ENCODE assay signal across 28 mouse cellular contexts in genomic region chr8:46475404-46475803, GRCm38 (mm10). TPM values are rescaled to one million over a fixed set of nuclear protein-coding genes. Genes with fewer than 3 reads are reported as not detected.
A peak's percentile ranks its signal among the peaks of the same experiment; 100 is the strongest.
DNase-seq lines count a peak whose midpoint lies in the region; ATAC-seq and TF ChIP-seq lines count a peak whose summit lies in the region.
"Had no signal": no experiment of that assay in that cellular context is flagged by ENCODE, and none has a peak within 500 bp of the region (broad histone marks: within the 10 kb centered on the region; RNA-seq: fewer than 3 reads in every experiment).

No protein-coding gene starts in this region.

- H3K27ac ChIP-seq in gastrocnemius, adult 2 months = peak overlapping the region; percentile 88
- peak overlapping the region; percentile 80 for H3K27ac ChIP-seq in liver, embryonic 12.5 days
- no peak overlapping the region for H3K27ac ChIP-seq in liver, embryonic 11.5 days (ENCODE audit: low read depth, low read length)
- H3K27ac ChIP-seq in brown adipose tissue, adult 24 weeks (replicated peaks; ENCODE audit: low read depth, low read length) = peak overlapping the region; percentile 78
- H3K27ac ChIP-seq in liver, postnatal 0 days (ENCODE audit: low read depth) = peak overlapping the region; percentile 90
- H3K27ac ChIP-seq: embryonic facial prominence, embryonic 13.5 days; forebrain, embryonic 12.5 days; heart, adult 2 months; heart, embryonic 15.5 days; kidney, postnatal 0 days; lung, embryonic 15.5 days; midbrain, embryonic 12.5 days; neural tube, embryonic 12.5 days had no signal

- peak overlapping the region; percentile 51 for H3K9ac ChIP-seq in liver, embryonic 12.5 days
- no peak overlapping the region for H3K9ac ChIP-seq in liver, embryonic 11.5 days (ENCODE audit: low read depth, low read length)
- H3K9ac ChIP-seq in liver, postnatal 0 days (replicated peaks) = peak overlapping the region; percentile 66
- H3K9ac ChIP-seq: embryonic facial prominence, embryonic 13.5 days; forebrain, embryonic 12.5 days; forebrain, postnatal 0 days; heart, embryonic 15.5 days; lung, embryonic 15.5 days; midbrain, embryonic 12.5 days; neural tube, embryonic 12.5 days had no signal

- H3K9me3 ChIP-seq in liver, embryonic 12.5 days (replicated peaks) = no peaks in the 10 kb centered on the region
- no peaks in the 10 kb centered on the region for H3K9me3 ChIP-seq in liver, embryonic 11.5 days (ENCODE audit: control insufficient read depth, low read length)
- no peaks in the 10 kb centered on the region for H3K9me3 ChIP-seq in liver, postnatal 0 days (ENCODE audit: low read length)
- H3K9me3 ChIP-seq: embryonic facial prominence, embryonic 13.5 days; forebrain, embryonic 12.5 days; heart, embryonic 15.5 days; lung, embryonic 15.5 days; megakaryocyte, embryonic 14.5 days; midbrain, embryonic 12.5 days; neural tube, embryonic 12.5 days had no signal

- H3K36me3 ChIP-seq in liver, embryonic 12.5 days = peaks cover 4% of the 10 kb centered on the region; the same call in 1 of the 2 replicates
- H3K36me3 ChIP-seq in liver, embryonic 11.5 days (ENCODE audit: control insufficient read depth, insufficient read depth, low read length) = 0 out of 2 replicates have a peak, but pooled peaks cover 3% of the 10 kb centered on the region
- peaks cover 27% of the 10 kb centered on the region for H3K36me3 ChIP-seq in liver, postnatal 0 days (replicated peaks; ENCODE audit: insufficient read depth, low read length)
- H3K36me3 ChIP-seq: embryonic facial prominence, embryonic 13.5 days; forebrain, embryonic 12.5 days; heart, embryonic 15.5 days; lung, embryonic 15.5 days; midbrain, embryonic 12.5 days; neural tube, embryonic 12.5 days had no signal

- 81% methylated on average over 11 of the region's 11 CpGs for WGBS in liver, embryonic 12.5 days (ENCODE audit: insufficient replicate concordance)
- WGBS in liver, embryonic 11.5 days = 84% methylated on average over 11 of the region's 11 CpGs
- WGBS in liver, postnatal 0 days (ENCODE audit: insufficient replicate concordance) = 68% methylated on average over 11 of the region's 11 CpGs

- H3K4me3 ChIP-seq in gastrocnemius, adult 2 months = peak overlapping the region; percentile 9; the same call in 1 of the 2 replicates
- H3K4me3 ChIP-seq in liver, embryonic 12.5 days = no peak overlapping the region
- H3K4me3 ChIP-seq in liver, embryonic 11.5 days (ENCODE audit: low read depth, low read length) = no peak overlapping the region
- H3K4me3 ChIP-seq in brown adipose tissue, adult 24 weeks (ENCODE audit: insufficient read depth, low read depth, low read length) = peak overlapping the region; percentile 56
- H3K4me3 ChIP-seq in liver, postnatal 0 days (ENCODE audit: low read depth, low read length) = peak overlapping the region; percentile 39
- H3K4me3 ChIP-seq: embryonic facial prominence, embryonic 13.5 days; forebrain, embryonic 12.5 days; heart, adult 2 months; heart, embryonic 15.5 days; lung, embryonic 15.5 days; megakaryocyte, embryonic 14.5 days; midbrain, embryonic 12.5 days; myocyte; neural tube, embryonic 12.5 days had no signal

- TF ChIP-seq CTCF in gastrocnemius, adult 2 months (IDR thresholded peaks at IDR 0.05) = no peak
- no peak for TF ChIP-seq CTCF in liver, postnatal 0 days (IDR thresholded peaks at IDR 0.05; ENCODE audit: low read depth)

- peak; percentile 21 for DNase-seq in gastrocnemius, adult 2 months
- DNase-seq in gastrocnemius, postnatal 10 days = no peak
- DNase-seq in liver, embryonic 11.5 days (ENCODE audit: low spot score) = no peak
- DNase-seq in liver, postnatal 0 days = no peak
- no peak for DNase-seq in adrenal gland, postnatal 25 days
- DNase-seq: adrenal gland, postnatal 36 days; cerebellum, adult 8-10 months; cerebellum, postnatal 36 days; forebrain, postnatal 0 days; gastrocnemius, postnatal 36 days; heart, adult 2 months; kidney, adult 18-20 months; kidney, postnatal 4 days; layer of hippocampus, postnatal 36 days; left cerebral cortex, postnatal 4 days; lung, postnatal 36 days had no signal

- peaks cover 85% of the 10 kb centered on the region for H3K4me1 ChIP-seq in liver, embryonic 12.5 days
- peaks cover 36% of the 10 kb centered on the region for H3K4me1 ChIP-seq in liver, embryonic 11.5 days (replicated peaks; ENCODE audit: control insufficient read depth, insufficient read depth, low read length)
- no peaks in the 10 kb centered on the region for H3K4me1 ChIP-seq in brown adipose tissue, adult 24 weeks (ENCODE audit: control insufficient read depth, insufficient read depth, insufficient read length, low read length)
- peaks cover 55% of the 10 kb centered on the region for H3K4me1 ChIP-seq in liver, postnatal 0 days (ENCODE audit: insufficient read depth)

- TF ChIP-seq EP300 in liver, postnatal 0 days (IDR thresholded peaks at IDR 0.05; ENCODE audit: low read depth) = no peak

- intact Hi-C loops in gastrocnemius, adult 2 months (cut with DNase I) = loop anchor here (10.0 kb wide), 1 partner anchor 231 kb away; no protein-coding TSS in a partner anchor

- H3K4me2 ChIP-seq in liver, embryonic 12.5 days = peak overlapping the region; percentile 47
- no peak overlapping the region for H3K4me2 ChIP-seq in liver, embryonic 11.5 days
- peak overlapping the region; percentile 74 for H3K4me2 ChIP-seq in liver, postnatal 0 days (ENCODE audit: low read depth, low read length)
- H3K4me2 ChIP-seq: embryonic facial prominence, embryonic 13.5 days; forebrain, embryonic 12.5 days; heart, embryonic 15.5 days; lung, embryonic 15.5 days; midbrain, embryonic 12.5 days; neural tube, embryonic 12.5 days had no signal

- no peak for ATAC-seq in liver, embryonic 12.5 days
- ATAC-seq in liver, embryonic 11.5 days (replicated peaks; ENCODE audit: low FRiP score) = no peak
- no peak for ATAC-seq in liver, postnatal 0 days
- ATAC-seq: forebrain, postnatal 0 days; hindbrain, embryonic 16.5 days had no signal

- no peaks in the 10 kb centered on the region for H3K27me3 ChIP-seq in liver, embryonic 12.5 days (replicated peaks)
- no peaks in the 10 kb centered on the region for H3K27me3 ChIP-seq in liver, embryonic 11.5 days (replicated peaks; ENCODE audit: control insufficient read depth, insufficient read depth, low read length)
- no peaks in the 10 kb centered on the region for H3K27me3 ChIP-seq in liver, postnatal 0 days (ENCODE audit: insufficient read depth, low read length)
- H3K27me3 ChIP-seq: embryonic facial prominence, embryonic 13.5 days; heart, embryonic 15.5 days; lung, embryonic 15.5 days; megakaryocyte, embryonic 14.5 days; neural tube, embryonic 12.5 days had no signal

RNA-seq across cellular contexts. Expression of gene Acsl1, which starts 4.6 kb away (rescaled TPM):
- total RNA-seq in gastrocnemius, adult 2 months (2021) = 100 to 1,000 TPM; 224 to 367 TPM
- 100 to 1,000 TPM; 230 to 244 TPM for total RNA-seq in gastrocnemius, postnatal 10 days (2021)
- polyA plus RNA-seq in liver, embryonic 12.5 days (2016; fragmentation: Nextera tagmentation; extraction: Ambion mirVana) = 42.5 and 44.1 TPM in 2 replicates
- 47.3 and 50.7 TPM in 2 replicates for polyA plus RNA-seq in liver, embryonic 11.5 days (2014; fragmentation: Nextera tagmentation; extraction: Ambion mirVana)
- 734 and 1,073 TPM in 2 replicates for polyA plus RNA-seq in brown adipose tissue, adult 24 weeks (2012; ENCODE audit: insufficient read depth, insufficient read length, missing spikeins)
- polyA plus RNA-seq in liver, postnatal 0 days (2015; fragmentation: Nextera tagmentation; extraction: Ambion mirVana) = 428 and 466 TPM in 2 replicates
- total RNA-seq in adrenal gland, postnatal 25 days (2021) = 295 and 361 TPM in 2 replicates

Comparison
In these comparisons a context has a peak if more than half of its experiments do, and no peak if none do; other contexts are left out.
1. H3K4me3 ChIP-seq: peak in gastrocnemius, adult 2 months (single experiment), brown adipose tissue, adult 24 weeks (single experiment) and liver, postnatal 0 days (single experiment); none in liver, embryonic 12.5 days (single experiment) and liver, embryonic 11.5 days (single experiment).